Mouse (Mus musculus) lung, embryonic 14.5 days (tissue): ENCODE results near the gene Gria2. TPM values are rescaled to one million over a fixed set of nuclear protein-coding genes. Genes with fewer than 3 reads are reported as not detected.

Experiments
- ATAC-seq: fragments of 200-750 bp; cut with Nextera tagmentation; 2 replicates; pipeline ENCODE4 v1.8.0; 2017; ENCODE audit warnings: mild to moderate bottlenecking, moderate TSS enrichment, moderate library complexity; ENCODE audit not compliant: insufficient read depth
- DNase-seq: peaks from one replicate; pipeline ENCODE4 v3.0.0-alpha.2; 2015
- H3K27ac ChIP-seq: fragments of 300-500 bp; sonication (generic); 2 replicates; pipeline ENCODE4 v1.5.1; 2014; ENCODE audit warnings: low read depth, mild to moderate bottlenecking, moderate library complexity
- H3K27me3 ChIP-seq: fragments of 300-500 bp; sonication (generic); 2 replicates; pipeline ENCODE4 v1.6.1; 2014; ENCODE audit warnings: low read length, control low read depth; ENCODE audit not compliant: insufficient read depth
- H3K36me3 ChIP-seq: fragments of 300-500 bp; sonication (generic); 2 replicates; pipeline ENCODE4 v1.6.1; 2014; ENCODE audit warnings: control low read depth; ENCODE audit not compliant: insufficient read depth
- H3K4me1 ChIP-seq: fragments of 300-500 bp; sonication (generic); 2 replicates; pipeline ENCODE4 v1.6.1; 2014; ENCODE audit warnings: antibody characterized with exemption, control low read depth; ENCODE audit not compliant: insufficient read depth
- H3K4me2 ChIP-seq: fragments of 300-500 bp; sonication (generic); 2 replicates; pipeline ENCODE4 v1.6.1; 2014; ENCODE audit warnings: mild to moderate bottlenecking
- H3K4me3 ChIP-seq: fragments of 300-500 bp; sonication (generic); 2 replicates; pipeline ENCODE4 v1.5.1; 2014; ENCODE audit warnings: low read depth, low read length
- H3K9ac ChIP-seq: fragments of 300-500 bp; sonication (generic); 2 replicates; pipeline ENCODE4 v1.6.1; 2014
- H3K9me3 ChIP-seq: fragments of 300-500 bp; sonication (generic); 2 replicates; pipeline ENCODE4 v1.6.1; 2016; ENCODE audit warnings: low read depth, low read length, control low read depth
- CTCF ChIP-seq: IDR thresholded peaks from 2 replicates; pipeline ENCODE4 v1.5.1; 2016; ENCODE audit warnings: antibody characterized with exemption, low read depth
- WGBS: fragments of 180-500 bp; shearing (Covaris S2); extraction: QIAGEN DNeasy Blood & Tissue Kit; methylation state at CpG from one replicate; pipeline ENCODE4 v1.1.7; 2014; 5-methylcytosine and 5-hydroxymethylcytosine counted together
- polyA plus RNA-seq: library from polyadenylated mRNA; unstranded; fragments of >200 nt; fragmentation: Nextera tagmentation; extraction: Ambion mirVana; gene quantifications from 2 replicates; pipeline ENCODE4 v1.2.1, GENCODE M21; 2014

Gene Gria2
- polyA plus RNA-seq, 1 experiment from 2014 or later = 0.17 TPM

DNA sequence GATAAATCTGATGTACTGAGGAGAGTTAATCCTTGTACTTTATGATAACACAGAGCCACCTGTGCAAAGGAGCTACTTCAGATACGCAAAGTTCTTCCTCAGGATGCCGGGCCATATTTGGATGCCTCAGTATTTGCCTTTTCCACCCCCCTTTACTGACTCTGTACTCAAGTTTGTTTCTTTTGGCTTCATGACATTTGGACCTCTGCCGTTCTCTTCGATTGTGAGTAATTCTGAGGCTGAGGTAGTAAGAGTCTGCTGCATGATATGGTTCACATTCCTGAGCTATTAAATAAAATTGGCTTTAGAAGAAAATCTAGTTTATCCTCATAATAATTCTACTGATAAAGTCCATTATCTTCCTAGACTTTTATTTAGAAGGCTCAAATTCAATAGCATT lies 26.7 kb downstream of the Gria2 start:
- WGBS = 70% methylated on average over 4 of the region's 4 CpGs
- no peak for TF ChIP-seq CTCF

DNA sequence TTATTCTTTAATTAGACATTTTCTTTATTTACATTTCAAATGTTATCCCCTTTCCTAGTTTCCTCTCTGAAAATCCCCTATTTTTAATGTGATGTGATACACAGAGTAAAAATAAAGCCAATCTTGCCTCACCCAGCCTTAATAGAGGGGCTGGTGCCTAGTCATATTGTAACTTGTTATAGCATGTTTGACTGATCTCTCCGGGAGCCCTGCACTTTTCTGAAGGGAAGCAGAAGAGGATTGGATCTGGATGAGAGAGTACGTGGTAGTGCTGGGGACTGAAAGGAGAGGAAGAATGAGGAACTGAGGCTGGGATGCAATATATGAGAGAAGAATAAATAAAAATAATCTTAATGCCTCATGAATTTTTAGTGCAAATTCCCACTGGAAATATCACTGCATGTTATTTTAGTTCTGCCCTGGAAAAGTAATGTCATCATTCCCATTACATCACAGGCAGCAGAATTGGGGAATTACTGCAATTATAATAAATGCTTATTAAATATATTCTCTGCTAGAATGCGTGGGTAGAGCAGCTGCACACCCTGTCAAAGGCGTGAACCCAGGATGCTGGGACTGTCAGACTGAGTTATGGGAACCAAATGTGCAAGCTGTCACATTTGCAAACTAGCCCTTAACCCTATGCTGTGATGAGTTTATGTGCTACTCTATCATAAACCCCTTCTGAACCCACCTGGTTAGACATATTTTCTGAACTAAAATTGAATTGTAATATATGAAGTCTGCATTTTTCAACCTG lies 28.4 kb downstream of the Gria2 start:
- no peaks in the 10 kb centered on the region for H3K27me3 ChIP-seq

More for the DNA sequence above, 26.7 kb downstream of the Gria2 start:
- ATAC-seq (no peak), DNase-seq (no peak)
- no peak overlapping the region for H3K4me2 ChIP-seq
- H3K9me3 ChIP-seq = no peaks in the 10 kb centered on the region
- H3K27ac ChIP-seq = no peak overlapping the region
- H3K4me3 ChIP-seq = no peak overlapping the region
- H3K27me3 ChIP-seq = no peaks in the 10 kb centered on the region
- H3K9ac ChIP-seq = no peak overlapping the region
- no peaks in the 10 kb centered on the region for H3K36me3 ChIP-seq
- no peaks in the 10 kb centered on the region for H3K4me1 ChIP-seq

DNA sequence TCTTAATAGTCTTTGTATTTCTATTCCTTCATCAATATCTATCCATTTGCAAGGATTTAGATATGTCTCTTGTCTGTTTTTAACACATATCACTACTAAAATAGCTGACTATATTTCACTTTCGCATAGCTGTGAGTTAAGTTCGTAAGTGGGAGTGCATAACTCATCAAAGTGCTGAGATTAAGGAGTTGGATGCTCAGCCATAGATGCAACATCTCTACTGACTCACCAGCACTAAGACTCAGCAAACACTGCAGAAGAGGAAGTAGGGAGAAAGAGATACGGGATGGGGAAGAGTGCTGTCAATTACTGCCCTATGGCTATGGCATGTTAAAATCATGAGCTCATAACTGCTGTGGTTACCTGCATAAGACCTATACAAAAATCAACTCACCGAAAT lies 29.4 kb downstream of the Gria2 start:
- Histone ChIP-seq H3K4me1 (no peaks in the 10 kb centered on the region), H3K9ac (no peak overlapping the region), H3K27me3 (no peaks in the 10 kb centered on the region), H3K4me3 (no peak overlapping the region), H3K36me3 (no peaks in the 10 kb centered on the region), H3K9me3 (no peaks in the 10 kb centered on the region), H3K27ac (no peak overlapping the region), H3K4me2 (no peak overlapping the region)
- 78% methylated on average over 4 of the region's 4 CpGs for WGBS
- ATAC-seq = no peak
- DNase-seq = no peak
- no peak for TF ChIP-seq CTCF

More for the DNA sequence above, 28.4 kb downstream of the Gria2 start:
- H3K27ac ChIP-seq = no peak overlapping the region
- no peak overlapping the region for H3K9ac ChIP-seq
- no peak for TF ChIP-seq CTCF
- no peak overlapping the region for H3K4me2 ChIP-seq
- no peaks in the 10 kb centered on the region for H3K9me3 ChIP-seq
- ATAC-seq (no peak), DNase-seq (no peak)
- no peaks in the 10 kb centered on the region for H3K4me1 ChIP-seq
- H3K4me3 ChIP-seq = no peak overlapping the region
- 63% methylated on average over 4 of the region's 4 CpGs for WGBS
- H3K36me3 ChIP-seq = no peaks in the 10 kb centered on the region

DNA sequence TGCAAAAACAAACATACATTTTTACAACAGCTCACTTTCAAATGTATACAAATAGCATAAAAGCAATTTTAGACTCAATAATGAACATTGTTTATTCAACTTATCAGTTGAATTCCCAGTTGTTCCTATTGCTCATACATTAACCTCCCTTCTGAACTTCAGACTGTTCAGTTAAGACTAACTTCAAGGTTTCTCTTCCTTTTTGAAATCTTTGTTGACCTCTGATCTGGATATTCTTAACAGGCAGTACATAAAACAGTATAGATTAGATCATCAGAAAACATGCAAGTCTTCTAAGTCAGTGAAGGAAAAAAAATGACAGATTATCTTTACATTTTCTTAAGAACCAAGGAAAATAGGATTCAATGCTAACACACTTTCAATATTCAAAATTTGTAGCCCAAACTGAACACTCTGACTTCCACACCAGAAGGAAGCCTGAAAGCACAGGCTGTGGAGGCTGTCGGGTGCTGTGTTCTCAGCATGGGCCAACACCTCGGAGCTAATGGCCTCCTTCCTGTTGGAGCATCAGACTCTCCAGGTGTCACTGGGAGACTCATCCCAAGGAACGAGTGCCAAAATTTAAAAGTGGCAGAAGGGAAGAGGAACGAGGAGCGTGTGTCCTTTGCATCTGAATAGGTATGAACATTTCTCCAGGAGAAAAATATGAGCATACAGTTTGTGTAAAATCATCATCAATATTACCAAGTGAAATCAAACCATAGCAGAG lies 33.0 kb downstream of the Gria2 start:
- Histone ChIP-seq H3K36me3 (no peaks in the 10 kb centered on the region), H3K4me3 (no peak overlapping the region), H3K27me3 (no peaks in the 10 kb centered on the region), H3K9ac (no peak overlapping the region), H3K4me2 (no peak overlapping the region), H3K27ac (no peak overlapping the region), H3K9me3 (no peaks in the 10 kb centered on the region), H3K4me1 (no peaks in the 10 kb centered on the region)
- no peak for TF ChIP-seq CTCF
- ATAC-seq = no peak
- DNase-seq = no peak
- 54% methylated on average over 5 of the region's 5 CpGs for WGBS

DNA sequence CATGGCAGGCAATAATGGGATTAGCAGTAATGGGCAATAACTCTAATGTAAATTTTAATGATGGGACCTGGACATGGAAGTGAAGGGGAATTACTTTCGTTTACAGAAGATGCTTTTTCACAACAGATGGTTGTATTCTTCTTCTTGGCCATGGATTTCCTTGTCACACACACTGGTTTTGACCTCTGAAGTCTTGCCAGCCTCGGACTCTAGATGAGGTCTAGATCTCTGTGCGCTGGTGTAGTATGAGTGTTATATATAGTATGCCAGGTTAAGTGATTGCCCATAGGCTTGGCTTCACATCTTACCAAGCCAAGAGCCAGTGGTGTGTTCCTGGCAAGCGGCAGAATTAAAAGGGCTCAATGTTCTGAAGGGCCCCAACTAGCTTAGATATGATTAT lies 43.7 kb downstream of the Gria2 start:
- no peak overlapping the region for H3K4me2 ChIP-seq
- H3K27me3 ChIP-seq = no peaks in the 10 kb centered on the region
- no peak overlapping the region for H3K9ac ChIP-seq
- no peak overlapping the region for H3K27ac ChIP-seq
- no peaks in the 10 kb centered on the region for H3K9me3 ChIP-seq
- no peak overlapping the region for H3K4me3 ChIP-seq
- ATAC-seq (no peak), DNase-seq (no peak)
- H3K4me1 ChIP-seq = no peaks in the 10 kb centered on the region
- no peak for TF ChIP-seq CTCF
- H3K36me3 ChIP-seq = no peaks in the 10 kb centered on the region
- 75% methylated on average over 4 of the region's 4 CpGs for WGBS

DNA sequence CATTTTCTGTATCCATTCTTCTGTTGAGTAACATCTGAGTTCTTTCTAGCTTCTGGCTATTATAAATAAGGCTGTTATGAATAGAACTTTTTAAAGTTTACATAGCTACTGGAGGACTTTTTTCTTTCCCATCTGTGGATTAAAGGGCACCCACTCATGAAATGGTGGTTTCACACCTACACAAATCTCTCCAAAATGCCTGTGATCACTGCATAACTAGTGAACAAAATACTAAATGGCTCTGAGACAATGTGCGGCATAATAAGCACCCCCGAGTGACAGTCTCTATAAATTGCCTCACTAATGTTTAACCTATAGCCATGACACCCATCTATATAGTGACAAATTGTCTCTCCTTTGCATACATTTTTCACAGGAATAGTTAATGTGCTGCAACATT lies 44.3 kb downstream of the Gria2 start:
- no peak overlapping the region for H3K4me3 ChIP-seq
- H3K9ac ChIP-seq = no peak overlapping the region
- TF ChIP-seq CTCF = no peak
- H3K4me1 ChIP-seq = no peaks in the 10 kb centered on the region
- 88% methylated on average over 2 of the region's 2 CpGs for WGBS
- H3K9me3 ChIP-seq = no peaks in the 10 kb centered on the region
- no peak overlapping the region for H3K4me2 ChIP-seq
- no peak for ATAC-seq
- no peaks in the 10 kb centered on the region for H3K27me3 ChIP-seq
- DNase-seq = no peak
- no peak overlapping the region for H3K27ac ChIP-seq
- no peaks in the 10 kb centered on the region for H3K36me3 ChIP-seq

DNA sequence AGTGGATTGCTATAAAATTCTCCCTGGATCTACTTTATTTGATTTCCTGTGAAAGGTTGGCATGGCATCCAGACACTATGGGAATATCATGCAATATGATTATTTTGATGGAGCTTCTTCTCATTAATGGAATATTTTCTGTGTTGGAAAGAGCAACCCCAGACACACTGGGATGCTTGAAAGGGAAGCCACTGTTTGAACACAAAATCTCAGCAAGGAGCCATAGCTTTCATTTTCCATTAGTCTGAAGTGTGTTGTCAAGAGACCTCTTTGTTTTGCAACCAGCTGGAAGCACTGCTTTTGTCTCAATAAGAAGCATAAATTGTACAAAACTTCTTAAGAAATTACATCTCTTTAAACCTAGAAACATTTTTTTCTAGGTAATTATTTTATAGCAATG lies 51.8 kb downstream of the Gria2 start:
- TF ChIP-seq CTCF = no peak
- no peaks in the 10 kb centered on the region for H3K27me3 ChIP-seq
- ATAC-seq (no peak), DNase-seq (no peak)
- H3K36me3 ChIP-seq = no peaks in the 10 kb centered on the region
- no peak overlapping the region for H3K4me2 ChIP-seq
- H3K4me1 ChIP-seq = no peaks in the 10 kb centered on the region
- H3K9me3 ChIP-seq = no peaks in the 10 kb centered on the region
- no peak overlapping the region for H3K27ac ChIP-seq
- no peak overlapping the region for H3K9ac ChIP-seq
- H3K4me3 ChIP-seq = no peak overlapping the region
